Mouse (Mus musculus) right cerebral cortex, postnatal 36 days (tissue): ENCODE results near the gene Syngr2.

ENCODE experiments used
- DNase-seq, 2 experiments: peaks; one replicate each; pipeline ENCODE4 v3.0.0; 2022; ENCODE audit warnings: low spot score in 2 of 2, mixed read lengths in 1 of 2

Gene Syngr2

GRCm38 (mm10) chr11:117809407-117810311 is at the start of gene Syngr2, which contains the start of gene Gm20708:
Gene Syngr2, plus strand, starts transcription at chr11:117809668.
Gene Gm20708, plus strand, starts transcription at chr11:117809668.
- no peak for DNase-seq

GRCm38 (mm10) chr11:117760374-117761119 is 48.9 kb upstream of the Syngr2 start:
- no peak for DNase-seq

- DNase-seq: no peak
Measured at GRCm38 (mm10) chr11:117761801-117762200, 47.7 kb upstream of the Syngr2 start.

- DNase-seq: no peak
Measured at GRCm38 (mm10) chr11:117762246-117762645, 47.2 kb upstream of the Syngr2 start.

- DNase-seq: no peak
Measured at GRCm38 (mm10) chr11:117764319-117764718, 45.1 kb upstream of the Syngr2 start.

- DNase-seq: no peak
Measured at GRCm38 (mm10) chr11:117765361-117765760, 44.1 kb upstream of the Syngr2 start.

GRCm38 (mm10) chr11:117766275-117766674 is 43.2 kb upstream of the Syngr2 start:
- peak in 1 of 2 experiments; percentile 50 for DNase-seq

GRCm38 (mm10) chr11:117768725-117769682 is 40.5 kb upstream of the Syngr2 start:
- no peak for DNase-seq

GRCm38 (mm10) chr11:117769683-117770047 is 39.8 kb upstream of the Syngr2 start:
- no peak for DNase-seq

GRCm38 (mm10) chr11:117770407-117770806 is 39.1 kb upstream of the Syngr2 start:
- DNase-seq: no peak

- DNase-seq: no peak
Measured at GRCm38 (mm10) chr11:117772352-117772751, 37.1 kb upstream of the Syngr2 start.

- DNase-seq: no peak
Measured at GRCm38 (mm10) chr11:117774925-117775324, 34.5 kb upstream of the Syngr2 start.

- no peak for DNase-seq
Measured at GRCm38 (mm10) chr11:117775540-117775939, 33.9 kb upstream of the Syngr2 start.

- no peak for DNase-seq
Measured at GRCm38 (mm10) chr11:117776085-117776792, 33.2 kb upstream of the Syngr2 start.

- no peak for DNase-seq
Measured at GRCm38 (mm10) chr11:117777111-117777510, 32.4 kb upstream of the Syngr2 start.

- DNase-seq: no peak
Measured at GRCm38 (mm10) chr11:117778031-117778430, 31.4 kb upstream of the Syngr2 start.

- no peak for DNase-seq
Measured at GRCm38 (mm10) chr11:117778851-117779433, 30.5 kb upstream of the Syngr2 start.

- no peak for DNase-seq
Measured at GRCm38 (mm10) chr11:117779434-117780198, 29.9 kb upstream of the Syngr2 start.

GRCm38 (mm10) chr11:117780199-117780515 is 29.3 kb upstream of the Syngr2 start:
- no peak for DNase-seq

- no peak for DNase-seq
Measured at GRCm38 (mm10) chr11:117780582-117781111, 28.8 kb upstream of the Syngr2 start.
